Mouse (Mus musculus): ENCODE results near the gene Htr6. TPM values are rescaled to one million over a fixed set of nuclear protein-coding genes. Genes with fewer than 3 reads are reported as not detected.

Gene Htr6
- polyA plus RNA-seq (2012; rRNA removed) (not detected in 2 replicates), polyA plus RNA-seq (2014; fragmentation: Nextera tagmentation; extraction: Ambion mirVana) (not detected in 2 replicates)

DNA sequence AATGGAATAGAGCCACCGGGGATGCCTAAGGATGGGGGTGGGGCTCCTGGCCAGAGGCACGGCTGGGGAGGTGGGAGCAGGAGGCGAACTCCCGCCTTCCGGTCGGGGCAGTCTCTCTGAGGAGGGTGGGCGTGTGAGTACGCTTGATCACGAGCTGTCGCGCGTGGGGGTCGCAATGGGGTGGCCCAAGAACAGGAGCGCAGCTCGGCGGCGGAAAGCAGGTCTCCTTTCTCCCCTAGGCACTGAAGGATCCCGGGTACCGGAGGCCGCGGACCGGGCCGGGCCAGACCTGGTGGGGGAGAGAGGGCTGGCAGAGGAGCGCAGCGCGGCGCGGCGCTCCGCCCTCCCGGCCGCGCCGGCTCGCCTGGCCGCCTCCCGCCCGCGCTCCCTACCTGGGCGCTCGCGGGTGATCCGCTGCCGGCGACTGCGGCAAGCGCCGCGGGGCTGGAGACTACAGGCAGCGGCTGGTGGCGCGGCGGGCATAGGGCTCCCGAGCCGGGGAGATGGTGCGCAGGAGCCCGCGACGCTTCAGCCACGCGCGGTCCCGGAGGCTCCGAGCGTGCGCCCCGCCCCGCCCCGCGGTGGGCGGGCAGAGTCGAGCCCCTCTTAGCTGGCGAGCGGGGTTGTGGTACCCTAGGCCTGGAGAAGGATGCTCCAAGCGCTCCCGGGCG, at the start of gene Htr6:
Htr6 (minus strand) TSS at position 530 of the 671 bp plus-strand sequence.
- peak within 1 kb of the TSS in 1 of 2 experiments; percentile 30; a peak in 2 of 4 replicates for H3K4me3 ChIP-seq (ENCODE audit: insufficient read depth in 1 of 2, low read depth in 2 of 2, low read length in 2 of 2)
- H3K4me1 ChIP-seq (replicated peaks; ENCODE audit: control insufficient read depth in 2 of 2, insufficient read depth in 2 of 2, low read length in 1 of 2): no peaks in the 10 kb centered on the region
- no peaks in the 10 kb centered on the region for H3K36me3 ChIP-seq (replicated peaks; ENCODE audit: control insufficient read depth, insufficient read depth, low read depth)
- no peak for TF ChIP-seq CTCF (IDR thresholded peaks at IDR 0.05; ENCODE audit: low read depth)
- no peak for TF ChIP-seq EP300 (IDR thresholded peaks at IDR 0.05; ENCODE audit: low read depth)
- H3K27me3 ChIP-seq (ENCODE audit: control insufficient read depth, insufficient read depth, low read length): peaks cover 34% of the 10 kb centered on the region
- 1% methylated on average over 76 of the region's 77 CpGs for WGBS (ENCODE audit: insufficient replicate concordance)
- no peak within 1 kb of the TSS for H3K27ac ChIP-seq
- H3K9me3 ChIP-seq (ENCODE audit: control insufficient read depth, low read length): no peaks in the 10 kb centered on the region
- no peak within 1 kb of the TSS for H3K9ac ChIP-seq (replicated peaks)
- no peak for ATAC-seq (ENCODE audit: insufficient read depth)
- peak within 1 kb of the TSS; percentile 44 for H3K4me2 ChIP-seq (ENCODE audit: low read depth)
- DNase-seq (ENCODE audit: low read depth in 3 of 3, low spot score in 3 of 3): no peak

DNA sequence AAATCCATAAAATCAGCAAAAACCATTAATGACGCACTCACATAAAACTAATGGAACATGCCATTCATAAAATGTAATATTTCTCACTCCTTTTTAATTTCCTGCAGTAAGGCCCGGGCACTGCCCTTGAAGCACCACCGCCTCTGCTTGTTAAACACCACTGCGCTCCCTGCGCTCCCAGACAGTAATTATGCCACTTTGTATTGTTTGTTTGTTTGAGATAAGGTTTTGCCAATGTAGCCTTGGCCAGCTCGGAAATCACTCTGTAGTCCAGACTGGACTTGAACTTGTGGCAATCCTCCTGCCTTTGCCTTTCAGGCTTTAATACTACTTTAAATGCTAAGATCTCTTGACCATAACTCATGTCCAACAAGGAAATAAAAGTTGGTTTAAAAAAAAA, 49.6 kb upstream of the Htr6 start:
- ATAC-seq (ENCODE audit: insufficient read depth) (no peak), DNase-seq (ENCODE audit: low read depth in 3 of 3, low spot score in 3 of 3) (no peak)
- no peak overlapping the region for H3K27ac ChIP-seq
- peaks cover 35 to 48% of the 10 kb centered on the region in 2 experiments for H3K4me1 ChIP-seq (replicated peaks; ENCODE audit: control insufficient read depth in 2 of 2, insufficient read depth in 2 of 2, low read length in 1 of 2)
- H3K27me3 ChIP-seq (ENCODE audit: control insufficient read depth, insufficient read depth, low read length): no peaks in the 10 kb centered on the region
- no peak overlapping the region for H3K4me3 ChIP-seq (ENCODE audit: insufficient read depth in 1 of 2, low read depth in 2 of 2, low read length in 2 of 2)
- no peaks in the 10 kb centered on the region for H3K36me3 ChIP-seq (replicated peaks; ENCODE audit: control insufficient read depth, insufficient read depth, low read depth)
- H3K9me3 ChIP-seq (ENCODE audit: control insufficient read depth, low read length): no peaks in the 10 kb centered on the region; the same call in 1 of the 2 replicates
- H3K4me2 ChIP-seq (ENCODE audit: low read depth): no peak overlapping the region
- no peak for TF ChIP-seq EP300 (IDR thresholded peaks at IDR 0.05; ENCODE audit: low read depth)
- no peak for TF ChIP-seq CTCF (IDR thresholded peaks at IDR 0.05; ENCODE audit: low read depth)
- no peak overlapping the region for H3K9ac ChIP-seq (replicated peaks)
- WGBS (ENCODE audit: insufficient replicate concordance): 59% methylated on average over 6 of the region's 6 CpGs

DNA sequence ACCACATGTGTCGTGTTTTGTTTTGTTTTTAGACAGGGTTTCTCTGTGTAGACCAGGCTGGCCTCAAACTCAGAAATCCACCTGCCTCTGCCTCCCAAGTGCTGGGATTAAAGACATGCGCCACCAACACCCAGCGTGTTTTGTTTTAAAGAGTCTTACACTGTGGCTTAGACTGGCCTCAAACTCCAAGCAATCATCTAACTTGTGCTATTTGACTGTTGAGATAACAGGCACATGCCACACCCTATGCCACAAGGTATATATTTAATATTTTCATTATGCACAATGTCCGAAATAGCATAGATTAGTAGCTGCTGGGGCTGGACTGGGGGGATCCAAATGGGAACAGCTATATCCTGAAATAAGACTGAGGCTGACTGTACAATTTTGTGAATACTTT, 47.2 kb upstream of the Htr6 start:
- H3K4me3 ChIP-seq (ENCODE audit: insufficient read depth in 1 of 2, low read depth in 2 of 2, low read length in 2 of 2): no peak overlapping the region
- H3K9me3 ChIP-seq (ENCODE audit: control insufficient read depth, low read length): no peaks in the 10 kb centered on the region; the same call in 1 of the 2 replicates
- H3K9ac ChIP-seq (replicated peaks): no peak overlapping the region
- ATAC-seq (ENCODE audit: insufficient read depth) (peak; percentile 72), DNase-seq (ENCODE audit: low read depth in 3 of 3, low spot score in 3 of 3) (no peak)
- peak overlapping the region; percentile 40 for H3K4me2 ChIP-seq (ENCODE audit: low read depth)
- H3K4me1 ChIP-seq (replicated peaks; ENCODE audit: control insufficient read depth in 2 of 2, insufficient read depth in 2 of 2, low read length in 1 of 2): peaks cover 36 to 48% of the 10 kb centered on the region in 2 experiments
- no peaks in the 10 kb centered on the region for H3K27me3 ChIP-seq (ENCODE audit: control insufficient read depth, insufficient read depth, low read length)
- 28% methylated on average over 4 of the region's 4 CpGs for WGBS (ENCODE audit: insufficient replicate concordance)
- peak overlapping the region; percentile 10 for H3K27ac ChIP-seq
- H3K36me3 ChIP-seq (replicated peaks; ENCODE audit: control insufficient read depth, insufficient read depth, low read depth): no peaks in the 10 kb centered on the region
- TF ChIP-seq EP300 (IDR thresholded peaks at IDR 0.05; ENCODE audit: low read depth): no peak; the same call in 1 of the 2 replicates
- no peak for TF ChIP-seq CTCF (IDR thresholded peaks at IDR 0.05; ENCODE audit: low read depth)

DNA sequence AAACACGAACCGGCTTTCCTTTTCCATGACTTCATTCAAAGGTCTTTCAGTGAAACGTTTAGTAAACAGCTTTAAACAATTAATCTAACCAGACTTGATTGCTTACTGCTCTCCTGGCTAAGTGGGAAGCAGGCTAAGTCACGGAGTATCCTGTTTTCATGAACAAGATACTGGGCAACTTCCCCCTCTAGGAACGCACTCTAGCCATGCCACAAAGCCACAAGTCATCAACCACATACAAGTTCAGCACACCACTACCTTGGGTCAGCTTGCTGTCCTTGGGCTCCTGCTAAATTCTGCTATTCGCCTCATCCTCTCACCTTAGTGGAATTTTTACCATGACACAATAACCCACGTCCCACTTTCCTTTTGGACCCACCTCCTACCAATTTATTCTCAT, 45.6 kb upstream of the Htr6 start:
- Histone ChIP-seq H3K27me3 (ENCODE audit: control insufficient read depth, insufficient read depth, low read length) (no peaks in the 10 kb centered on the region), H3K4me3 (ENCODE audit: insufficient read depth in 1 of 2, low read depth in 2 of 2, low read length in 2 of 2) (no peak overlapping the region), H3K4me1 (replicated peaks; ENCODE audit: control insufficient read depth in 2 of 2, insufficient read depth in 2 of 2, low read length in 1 of 2) (peaks cover 47 to 61% of the 10 kb centered on the region in 2 experiments), H3K27ac (no peak overlapping the region), H3K9me3 (ENCODE audit: control insufficient read depth, low read length) (no peaks in the 10 kb centered on the region), H3K9ac (replicated peaks) (no peak overlapping the region), H3K36me3 (replicated peaks; ENCODE audit: control insufficient read depth, insufficient read depth, low read depth) (no peaks in the 10 kb centered on the region), H3K4me2 (ENCODE audit: low read depth) (no peak overlapping the region)
- WGBS (ENCODE audit: insufficient replicate concordance): 36% methylated on average over 7 of the region's 7 CpGs
- TF ChIP-seq CTCF (IDR thresholded peaks at IDR 0.05; ENCODE audit: low read depth) (no peak), EP300 (IDR thresholded peaks at IDR 0.05; ENCODE audit: low read depth) (no peak)
- ATAC-seq (ENCODE audit: insufficient read depth) (no peak), DNase-seq (ENCODE audit: low read depth in 3 of 3, low spot score in 3 of 3) (no peak)

DNA sequence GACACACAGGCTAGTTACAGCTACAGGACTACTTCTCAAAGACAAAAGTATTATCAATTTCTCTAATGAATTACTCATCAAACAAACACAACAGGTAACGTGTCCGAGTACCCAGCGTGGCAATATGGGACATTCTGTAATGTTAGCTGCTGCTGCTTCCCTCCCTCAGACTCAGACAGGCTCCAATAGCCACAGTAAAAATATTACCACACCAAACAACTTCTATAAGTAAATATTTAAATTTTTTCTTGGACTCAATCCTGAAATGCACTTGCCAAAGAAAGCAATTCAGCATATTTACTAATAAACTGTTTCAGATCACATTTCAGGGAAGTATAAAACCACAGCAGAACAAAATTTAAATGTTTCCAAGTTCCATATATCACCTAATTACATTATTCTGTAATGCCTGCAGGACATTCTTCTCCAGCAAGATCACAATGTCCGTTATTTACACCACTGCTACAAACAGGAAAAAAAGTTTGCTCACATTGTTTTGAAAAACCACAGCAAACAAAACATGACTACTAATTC, 45.0 kb upstream of the Htr6 start:
- Histone ChIP-seq H3K9ac (replicated peaks) (no peak overlapping the region), H3K4me3 (ENCODE audit: insufficient read depth in 1 of 2, low read depth in 2 of 2, low read length in 2 of 2) (no peak overlapping the region), H3K36me3 (replicated peaks; ENCODE audit: control insufficient read depth, insufficient read depth, low read depth) (no peaks in the 10 kb centered on the region), H3K4me1 (replicated peaks; ENCODE audit: control insufficient read depth in 2 of 2, insufficient read depth in 2 of 2, low read length in 1 of 2) (peaks cover 49 to 62% of the 10 kb centered on the region in 2 experiments), H3K27me3 (ENCODE audit: control insufficient read depth, insufficient read depth, low read length) (no peaks in the 10 kb centered on the region), H3K4me2 (ENCODE audit: low read depth) (no peak overlapping the region), H3K27ac (no peak overlapping the region), H3K9me3 (ENCODE audit: control insufficient read depth, low read length) (no peaks in the 10 kb centered on the region)
- DNase-seq (ENCODE audit: low read depth in 3 of 3, low spot score in 3 of 3) (no peak), ATAC-seq (ENCODE audit: insufficient read depth) (no peak)
- TF ChIP-seq CTCF (IDR thresholded peaks at IDR 0.05; ENCODE audit: low read depth) (no peak), EP300 (IDR thresholded peaks at IDR 0.05; ENCODE audit: low read depth) (no peak)
- WGBS (ENCODE audit: insufficient replicate concordance): 73% methylated on average over 4 of the region's 4 CpGs
